Mouse (Mus musculus) liver, embryonic 13.5 days (tissue): ENCODE data around the gene Slxl1. TPM values are rescaled to one million over a fixed set of nuclear protein-coding genes. Genes with fewer than 3 reads are reported as not detected.
"Not testable (repeated sequence)": the region's sequence is repeated elsewhere in the genome, so short reads cannot be mapped to it uniquely, and the experiment has no call there.

Experiments
- ATAC-seq: fragments of 200-750 bp; cut with Nextera tagmentation; 2 replicates; pipeline ENCODE4 v1.8.0; 2017; ENCODE audit warnings: low read depth, mild to moderate bottlenecking, moderate number of reproducible peaks, moderate library complexity
- DNase-seq: peaks from one replicate; pipeline ENCODE4 v3.0.0; 2022
- H3K27ac ChIP-seq: fragments of 300-500 bp; sonication (generic); 2 replicates; pipeline ENCODE4 v1.5.1; 2015; ENCODE audit warnings: moderate library complexity, mild to moderate bottlenecking, inconsistent platforms
- H3K27me3 ChIP-seq: fragments of 300-500 bp; sonication (generic); 2 replicates; pipeline ENCODE4 v1.6.1; 2015; ENCODE audit warnings: mild to moderate bottlenecking, inconsistent platforms
- H3K36me3 ChIP-seq: fragments of 300-500 bp; sonication (generic); 2 replicates; pipeline ENCODE4 v1.6.1; 2015; ENCODE audit warnings: mild to moderate bottlenecking, inconsistent platforms
- H3K4me1 ChIP-seq: fragments of 300-500 bp; sonication (generic); replicated peaks from 2 replicates; pipeline ENCODE4 v1.6.1; 2015; ENCODE audit warnings: inconsistent platforms
- H3K4me2 ChIP-seq: fragments of 300-500 bp; sonication (generic); 2 replicates; pipeline ENCODE4 v1.6.1; 2015; ENCODE audit warnings: inconsistent platforms, mild to moderate bottlenecking, moderate library complexity
- H3K4me3 ChIP-seq: fragments of 300-500 bp; sonication (generic); replicated peaks from 2 replicates; pipeline ENCODE4 v1.5.1; 2015; ENCODE audit warnings: mild to moderate bottlenecking, inconsistent platforms
- H3K9ac ChIP-seq: fragments of 300-500 bp; sonication (generic); 2 replicates; pipeline ENCODE4 v1.6.1; 2015; ENCODE audit warnings: mild to moderate bottlenecking, inconsistent platforms
- H3K9me3 ChIP-seq: fragments of 300-500 bp; sonication (generic); replicated peaks from 2 replicates; pipeline ENCODE4 v1.6.1; 2016; ENCODE audit warnings: inconsistent platforms
- WGBS: fragments of 180-500 bp; shearing (Covaris S2); methylation state at CpG from one replicate; pipeline ENCODE4 v1.1.7; 2015; ENCODE audit not compliant: insufficient replicate concordance; 5-methylcytosine and 5-hydroxymethylcytosine counted together
- polyA plus RNA-seq: library from polyadenylated mRNA; unstranded; fragments of >200 nt; fragmentation: Nextera tagmentation; extraction: Ambion mirVana; gene quantifications from 2 replicates; pipeline ENCODE4 v1.2.1, GENCODE M21; 2015

Gene Slxl1
- polyA plus RNA-seq: not detected in 2 replicates

DNA sequence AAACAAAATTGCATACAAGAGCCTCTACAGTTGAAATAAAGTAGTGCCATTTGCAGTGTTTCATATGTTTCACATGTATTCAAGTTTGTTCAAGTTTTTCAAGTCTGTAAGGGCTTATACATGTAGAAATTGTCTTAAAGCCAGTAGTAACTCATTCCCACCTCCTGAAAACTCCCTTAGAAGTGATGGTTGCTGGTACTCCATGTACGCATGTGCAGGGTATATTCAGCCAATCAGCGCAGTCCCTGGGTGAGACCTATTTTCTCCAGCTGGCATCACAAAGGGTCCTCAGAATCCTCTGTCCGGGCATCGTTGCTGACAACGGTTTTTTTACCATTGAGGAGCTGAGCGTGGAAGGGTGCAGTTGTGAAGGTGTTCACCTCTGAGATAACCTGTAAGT is at the start of gene Slxl1:
Slxl1 (plus strand) TSS at position 301 of the 400 bp plus-strand sequence.
- H3K27me3 ChIP-seq, H3K4me1 ChIP-seq, H3K36me3 ChIP-seq, DNase-seq, H3K4me3 ChIP-seq, H3K27ac ChIP-seq, H3K9ac ChIP-seq, H3K9me3 ChIP-seq, H3K4me2 ChIP-seq, ATAC-seq: not testable (repeated sequence)
- no CpG with 5 or more reads among the region's 6 CpGs for WGBS
